Mouse (Mus musculus): ENCODE measurements around the gene Krtap28-13.

Krtap28-13 gene

DNA sequence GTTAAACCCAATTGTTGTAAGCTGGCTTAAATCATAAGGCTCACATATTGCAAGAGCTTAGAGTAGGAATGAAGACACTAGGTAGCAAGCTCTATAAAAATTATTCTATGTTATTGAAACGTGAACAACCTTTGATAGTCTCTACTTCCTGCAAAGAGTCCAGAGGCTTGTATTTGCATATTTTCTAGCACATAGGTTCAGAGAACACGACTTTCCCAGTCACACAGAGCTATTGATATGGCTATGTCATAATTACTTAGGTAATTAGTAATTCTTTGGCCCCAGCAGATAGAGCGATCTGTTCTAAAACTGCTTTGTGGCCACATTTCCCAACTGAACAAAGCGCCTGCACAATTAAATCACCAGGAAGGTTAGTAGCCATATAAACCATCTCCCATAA is 36.2 kb downstream of the Krtap28-13 start:
- DNase-seq (ENCODE audit: low read depth) = no peak

DNA sequence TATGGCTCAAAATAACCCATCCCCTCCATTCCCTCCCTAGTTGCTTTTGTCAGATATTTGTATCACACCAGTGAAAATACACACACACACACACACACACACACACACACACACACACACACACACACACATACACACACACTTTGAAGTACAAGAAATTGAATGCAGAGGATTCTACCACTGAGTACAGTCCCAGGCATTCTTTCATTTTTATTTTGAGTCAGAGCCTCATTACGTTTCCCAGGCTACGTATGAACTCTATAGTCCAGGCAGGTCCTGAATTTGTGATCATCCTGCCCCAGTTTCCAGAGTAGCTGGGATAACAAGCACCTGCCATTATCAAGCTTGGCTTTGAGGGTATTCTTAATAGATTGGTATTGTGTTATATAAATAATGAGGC is 38.4 kb downstream of the Krtap28-13 start:
- DNase-seq (ENCODE audit: low read depth) = no peak

DNA sequence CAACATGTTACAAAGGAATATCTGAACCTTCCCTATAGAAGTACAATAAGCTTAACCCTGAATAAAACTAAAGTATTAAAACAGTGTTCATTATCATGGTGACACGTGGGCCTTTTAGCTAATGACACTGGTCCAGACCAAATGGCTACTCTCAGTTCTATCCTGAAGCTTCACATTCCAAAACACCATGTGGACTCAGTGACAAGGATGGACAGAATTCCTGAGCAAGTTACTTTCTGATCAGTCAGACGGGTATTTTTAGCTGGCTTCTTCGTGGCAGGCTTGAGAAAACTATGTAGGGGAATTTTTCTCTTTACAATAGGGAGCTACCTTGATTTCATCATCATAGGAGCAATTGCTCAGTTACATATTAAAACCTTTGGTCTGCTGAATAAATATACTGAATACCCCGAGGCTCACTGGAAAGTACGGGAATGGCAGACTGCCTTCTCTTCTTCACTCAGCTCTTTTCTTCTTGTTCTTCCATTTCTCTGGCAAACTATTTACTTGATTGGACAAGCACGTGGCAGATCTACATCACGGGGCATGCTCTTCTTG is 38.9 kb downstream of the Krtap28-13 start:
- DNase-seq (ENCODE audit: low read depth) = no peak

DNA sequence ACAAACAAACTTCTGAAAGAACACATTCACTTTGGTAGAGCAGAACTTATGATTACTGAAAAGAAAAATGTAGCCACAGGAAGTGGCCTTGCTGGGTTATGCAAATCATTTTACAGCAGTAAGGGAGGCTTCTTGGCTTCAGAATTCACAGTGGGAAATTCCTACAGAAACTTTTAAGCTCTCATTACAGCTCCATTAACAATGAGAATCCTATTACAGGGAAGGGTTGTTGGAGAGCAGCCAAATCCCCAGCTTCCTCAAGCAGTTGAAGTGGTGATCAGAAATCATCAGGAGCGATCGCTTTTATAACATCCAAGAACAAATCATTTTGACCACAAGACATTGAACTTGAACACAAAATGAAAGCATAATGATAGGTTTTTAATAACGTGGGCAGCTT is 41.2 kb downstream of the Krtap28-13 start:
- DNase-seq (ENCODE audit: low read depth) = no peak

DNA sequence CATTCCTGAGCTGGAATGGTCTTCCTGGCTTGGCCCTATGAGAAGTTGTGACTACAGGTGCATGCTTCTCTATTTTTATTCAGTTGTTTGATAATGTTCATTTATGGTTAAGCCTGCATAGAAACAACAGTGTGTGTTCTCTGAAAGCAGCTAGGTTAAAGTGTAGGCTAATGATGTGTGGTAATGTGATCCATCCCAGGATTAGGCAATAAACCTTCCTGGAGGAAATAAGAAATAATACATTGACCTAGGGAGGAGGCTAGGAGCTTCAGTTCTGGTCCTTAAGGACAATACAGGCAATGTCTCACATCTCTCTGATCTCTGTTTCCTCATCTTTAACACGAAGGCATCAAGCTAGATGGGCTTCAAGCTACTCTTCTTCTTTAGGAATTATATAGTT is 44.7 kb downstream of the Krtap28-13 start:
- no peak for DNase-seq (ENCODE audit: low read depth)

DNA sequence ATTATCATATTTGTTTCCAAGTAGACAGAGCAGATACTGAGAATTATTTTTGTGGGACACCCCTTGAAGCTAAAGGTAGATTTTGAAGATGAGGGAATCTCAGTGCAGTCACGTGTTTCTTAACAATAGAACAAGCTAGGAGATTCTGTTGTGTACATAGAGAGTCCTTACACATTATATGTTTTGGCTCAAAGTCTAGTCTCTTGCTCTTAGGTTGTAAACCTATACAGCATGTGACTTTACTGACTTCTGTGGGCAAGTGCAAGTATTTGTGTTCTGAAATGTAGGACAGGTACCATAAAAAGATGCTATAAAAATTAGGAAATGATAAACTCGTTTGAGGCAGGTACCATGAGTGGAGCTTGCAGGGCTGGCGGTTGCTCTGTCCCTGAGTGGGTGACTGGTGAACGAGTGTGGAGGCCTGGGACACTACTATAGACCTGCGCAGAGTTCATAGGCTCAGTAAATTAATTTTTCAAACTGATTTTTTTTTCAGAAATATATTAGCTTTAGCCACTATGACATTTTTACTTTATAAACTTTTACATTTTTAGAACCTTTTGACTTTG is 46.8 kb downstream of the Krtap28-13 start:
- DNase-seq (ENCODE audit: low read depth) = no peak

DNA sequence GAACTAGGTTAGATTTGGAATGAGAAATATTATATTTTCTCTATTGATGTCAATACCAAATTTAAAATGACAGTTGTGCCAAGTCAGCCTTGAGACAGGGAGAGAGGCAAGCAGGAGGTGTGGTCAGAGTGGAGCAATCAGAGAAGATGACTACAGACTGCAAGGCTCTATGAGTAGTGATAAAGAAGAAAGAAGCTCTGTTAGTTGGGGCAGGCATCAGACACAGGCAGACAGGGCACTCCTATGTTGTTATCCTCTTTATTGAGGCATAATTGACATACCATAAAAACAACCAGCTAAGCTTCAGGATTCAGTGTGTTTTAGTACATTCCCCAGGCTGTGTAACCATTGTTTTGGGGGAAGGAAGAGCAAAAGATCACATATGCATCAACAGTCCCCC is 50.3 kb downstream of the Krtap28-13 start:
- DNase-seq (ENCODE audit: low read depth) = no peak
